Mouse (Mus musculus): ENCODE data around the gene Rbm8a2.

Gene Rbm8a2

DNA sequence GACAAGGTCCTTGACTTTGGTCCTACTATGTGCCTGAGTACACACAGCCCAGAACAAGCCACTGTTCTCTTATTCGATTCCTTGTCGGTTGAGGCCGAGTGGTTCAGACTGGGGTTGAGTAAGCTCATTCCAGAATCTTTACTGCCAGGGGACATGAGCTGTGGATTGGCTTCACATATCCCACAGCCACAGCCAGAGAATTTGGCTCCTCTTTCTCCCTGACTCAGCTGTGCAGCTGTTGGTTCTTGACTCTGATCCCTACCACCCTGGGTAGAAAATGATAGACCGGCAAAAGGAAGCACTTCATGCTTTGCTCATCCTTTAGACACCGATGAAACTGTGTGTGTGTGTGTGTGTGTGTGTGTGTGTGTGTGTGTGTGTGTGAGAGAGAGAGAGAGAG is 47.5 kb downstream of the Rbm8a2 start:
- DNase-seq (ENCODE audit: low read depth, low spot score) = no peak

Data from CD4-positive, CD25-positive, alpha-beta regulatory T cell, adult 2 months (primary cell).